Mouse (Mus musculus): Measurements from ENCODE around the gene Allc. TPM values are rescaled to one million over a fixed set of nuclear protein-coding genes. Genes with fewer than 3 reads are reported as not detected.

The Allc gene
- polyA plus RNA-seq (2017; shearing (Covaris generic)) = not detected

GRCm38 (mm10) chr12:28582423-28582822, at the start of gene Allc:
TSS of gene Allc (minus strand) at chr12:28582523.

GRCm38 (mm10) chr12:28623195-28623594, 40.9 kb upstream of the Allc start, which contains the start of gene Colec11:
TSS of gene Colec11 (minus strand) at chr12:28623377.

GRCm38 (mm10) chr12:28552299-28552698, 30.0 kb downstream of the Allc start, which contains the start of gene Dcdc2c:
TSS of gene Dcdc2c (minus strand) at chr12:28552399.

Other genes starting within 250 kb of the Allc start
- gene Dcdc2c, start 30.1 kb downstream of the Allc start, polyA plus RNA-seq (2017; shearing (Covaris generic)) = under 1 TPM in 1 of 2 experiments, not detected in 1; 0.14 TPM
- gene Colec11, start 40.9 kb upstream of the Allc start, polyA plus RNA-seq (2017; shearing (Covaris generic)) = 1 to 10 TPM in 1 of 2 experiments, not detected in 1; 1.1 TPM
- gene Rps7, start 53.4 kb upstream of the Allc start, polyA plus RNA-seq (2017; shearing (Covaris generic)) = 1,000 to 10,000 TPM in 1 of 2 experiments, 100 to 1,000 TPM in 1; 732 to 1,312 TPM
- gene Rnaseh1, start 67.1 kb upstream of the Allc start, polyA plus RNA-seq (2017; shearing (Covaris generic)) = 10 to 100 TPM; 33.8 to 39.1 TPM
- gene Adi1, start 92.7 kb upstream of the Allc start, polyA plus RNA-seq (2017; shearing (Covaris generic)) = 10 to 100 TPM; 50.8 to 75.7 TPM
- 10 to 100 TPM; 47.1 to 57.7 TPM for gene Trappc12, start 167.9 kb upstream of the Allc start, polyA plus RNA-seq (2017; shearing (Covaris generic))
- 10 to 100 TPM; 45.7 to 58.5 TPM for gene Eipr1, start 169.3 kb upstream of the Allc start, polyA plus RNA-seq (2017; shearing (Covaris generic))